Mouse (Mus musculus) midbrain, embryonic 11.5 days (tissue): ENCODE results near the gene Hsdl1. TPM values are rescaled to one million over a fixed set of nuclear protein-coding genes. Genes with fewer than 3 reads are reported as not detected.

Source experiments
- ATAC-seq: fragments of 200-750 bp; cut with Nextera tagmentation; 2 replicates; pipeline ENCODE4 v1.8.0; 2017; ENCODE audit warnings: moderate TSS enrichment, moderate library complexity; ENCODE audit not compliant: low FRiP score
- DNase-seq: peaks from one replicate; pipeline ENCODE4 v3.0.0; 2015; ENCODE audit warnings: low spot score; ENCODE audit errors: missing footprints
- H3K27ac ChIP-seq: fragments of 300-500 bp; sonication (generic); 2 replicates; pipeline ENCODE4 v1.5.1; 2014; ENCODE audit warnings: low read depth, low read length
- H3K27me3 ChIP-seq: fragments of 300-500 bp; sonication (generic); 2 replicates; pipeline ENCODE4 v1.6.1; 2014; ENCODE audit warnings: mild to moderate bottlenecking, low read length, moderate library complexity, mixed read lengths; ENCODE audit not compliant: control insufficient read depth, insufficient read depth
- H3K36me3 ChIP-seq: fragments of 300-500 bp; sonication (generic); 2 replicates; pipeline ENCODE4 v1.6.1; 2014; ENCODE audit warnings: mild to moderate bottlenecking, low read length, moderate library complexity, mixed read lengths; ENCODE audit not compliant: control insufficient read depth, insufficient read depth
- H3K4me1 ChIP-seq: fragments of 300-500 bp; sonication (generic); 2 replicates; pipeline ENCODE4 v1.6.1; 2014; ENCODE audit warnings: low read length; ENCODE audit not compliant: control insufficient read depth, insufficient read depth
- H3K4me2 ChIP-seq: fragments of 300-500 bp; sonication (generic); 2 replicates; pipeline ENCODE4 v1.6.1; 2014; ENCODE audit warnings: mild to moderate bottlenecking, moderate library complexity
- H3K4me3 ChIP-seq: fragments of 300-500 bp; sonication (generic); 2 replicates; pipeline ENCODE4 v1.5.1; 2014; ENCODE audit warnings: low read depth, low read length
- H3K9ac ChIP-seq: fragments of 300-500 bp; sonication (generic); 2 replicates; pipeline ENCODE4 v1.6.1; 2014; ENCODE audit warnings: low read length
- H3K9me3 ChIP-seq: fragments of 300-500 bp; sonication (generic); 2 replicates; pipeline ENCODE4 v1.6.1; 2016; ENCODE audit warnings: low read length; ENCODE audit not compliant: control insufficient read depth
- WGBS: fragments of 180-500 bp; shearing (Covaris S2); extraction: QIAGEN DNeasy Blood & Tissue Kit; methylation state at CpG from one replicate; pipeline ENCODE4 v1.1.7; 2014; 5-methylcytosine and 5-hydroxymethylcytosine counted together
- polyA plus RNA-seq: library from polyadenylated mRNA; unstranded; fragments of >200 nt; fragmentation: Nextera tagmentation; extraction: Ambion mirVana; gene quantifications from 2 replicates; pipeline ENCODE4 v1.2.1, GENCODE M21; 2014

The Hsdl1 gene
- polyA plus RNA-seq, 1 experiment from 2014 or later = 76.2 TPM

GRCm38 (mm10) chr8:119530937-119531336, 44.0 kb downstream of the Hsdl1 start:
- Histone ChIP-seq H3K9me3 (no peaks in the 10 kb centered on the region), H3K27ac (no peak overlapping the region), H3K4me3 (no peak overlapping the region), H3K4me1 (peaks cover 4% of the 10 kb centered on the region), H3K9ac (no peak overlapping the region), H3K4me2 (no peak overlapping the region), H3K27me3 (no peaks in the 10 kb centered on the region), H3K36me3 (peaks cover 26% of the 10 kb centered on the region)
- 83% methylated on average over 6 of the region's 6 CpGs for WGBS
- DNase-seq = no peak
- no peak for ATAC-seq

GRCm38 (mm10) chr8:119528762-119529161, 46.2 kb downstream of the Hsdl1 start:
- Histone ChIP-seq H3K36me3 (peaks cover 30% of the 10 kb centered on the region), H3K27me3 (no peaks in the 10 kb centered on the region)

GRCm38 (mm10) chr8:119520102-119520501, 54.9 kb downstream of the Hsdl1 start:
- Histone ChIP-seq H3K4me1 (peaks cover 4% of the 10 kb centered on the region), H3K27me3 (no peaks in the 10 kb centered on the region), H3K4me3 (no peak overlapping the region), H3K9me3 (no peaks in the 10 kb centered on the region), H3K36me3 (peaks cover 26% of the 10 kb centered on the region), H3K9ac (no peak overlapping the region), H3K27ac (no peak overlapping the region), H3K4me2 (no peak overlapping the region)
- DNase-seq (no peak), ATAC-seq (no peak)
- 69% methylated on average over 7 of the region's 7 CpGs for WGBS

More at GRCm38 (mm10) chr8:119528762-119529161, 46.2 kb downstream of the Hsdl1 start:
- WGBS = 92% methylated on average over 7 of the region's 7 CpGs
- H3K9ac ChIP-seq = no peak overlapping the region
- no peaks in the 10 kb centered on the region for H3K9me3 ChIP-seq
- no peak overlapping the region for H3K27ac ChIP-seq
- H3K4me2 ChIP-seq = no peak overlapping the region
- H3K4me3 ChIP-seq = no peak overlapping the region
- no peaks in the 10 kb centered on the region; the same call in none of the 2 replicates for H3K4me1 ChIP-seq
- DNase-seq = no peak
- no peak for ATAC-seq

- Histone ChIP-seq H3K4me2 (no peak overlapping the region), H3K36me3 (peaks cover 30% of the 10 kb centered on the region), H3K27ac (no peak overlapping the region), H3K4me3 (no peak overlapping the region), H3K4me1 (peaks cover 4% of the 10 kb centered on the region), H3K9me3 (no peaks in the 10 kb centered on the region), H3K9ac (no peak overlapping the region), H3K27me3 (no peaks in the 10 kb centered on the region)
- DNase-seq (no peak), ATAC-seq (no peak)
- WGBS = 69% methylated on average over 5 of the region's 5 CpGs
Observed at GRCm38 (mm10) chr8:119516674-119517073, 58.3 kb downstream of the Hsdl1 start.

- Histone ChIP-seq H3K4me1 (peaks cover 4% of the 10 kb centered on the region), H3K9ac (no peak overlapping the region), H3K27ac (no peak overlapping the region), H3K27me3 (no peaks in the 10 kb centered on the region), H3K36me3 (peaks cover 26% of the 10 kb centered on the region), H3K4me2 (no peak overlapping the region), H3K4me3 (no peak overlapping the region), H3K9me3 (no peaks in the 10 kb centered on the region)
- 42% methylated on average over 3 of the region's 3 CpGs for WGBS
- DNase-seq = no peak
- ATAC-seq = no peak
Observed at GRCm38 (mm10) chr8:119515767-119516166, 59.2 kb downstream of the Hsdl1 start.

GRCm38 (mm10) chr8:119514940-119515339, 60.0 kb downstream of the Hsdl1 start:
- peaks cover 24% of the 10 kb centered on the region for H3K36me3 ChIP-seq
- WGBS = 91% methylated on average over 3 of the region's 3 CpGs
- no peak for ATAC-seq

GRCm38 (mm10) chr8:119513405-119513804, 61.6 kb downstream of the Hsdl1 start:
- ATAC-seq = no peak
- Histone ChIP-seq H3K36me3 (peaks cover 26% of the 10 kb centered on the region), H3K27ac (no peak overlapping the region)

More at GRCm38 (mm10) chr8:119514940-119515339, 60.0 kb downstream of the Hsdl1 start:
- Histone ChIP-seq H3K27ac (no peak overlapping the region), H3K4me2 (no peak overlapping the region), H3K4me1 (peaks cover 4% of the 10 kb centered on the region), H3K27me3 (no peaks in the 10 kb centered on the region), H3K9me3 (no peaks in the 10 kb centered on the region), H3K9ac (no peak overlapping the region), H3K4me3 (no peak overlapping the region)
- DNase-seq = no peak

More at GRCm38 (mm10) chr8:119513405-119513804, 61.6 kb downstream of the Hsdl1 start:
- no peaks in the 10 kb centered on the region for H3K27me3 ChIP-seq
- H3K9ac ChIP-seq = no peak overlapping the region
- 96% methylated on average over 4 of the region's 4 CpGs for WGBS
- no peak overlapping the region for H3K4me2 ChIP-seq
- H3K9me3 ChIP-seq = no peaks in the 10 kb centered on the region
- no peak for DNase-seq
- H3K4me3 ChIP-seq = no peak overlapping the region
- peaks cover 4% of the 10 kb centered on the region for H3K4me1 ChIP-seq

Other genes with a start within 250 kb of the Hsdl1 start
- 370 and 374 TPM in 2 replicates for gene Hsbp1, start 230.7 kb downstream of the Hsdl1 start, polyA plus RNA-seq
- gene Mlycd, start 180.3 kb downstream of the Hsdl1 start, polyA plus RNA-seq = 11.3 and 11.6 TPM in 2 replicates
- gene Osgin1, start 141.1 kb downstream of the Hsdl1 start, polyA plus RNA-seq = 0.21 and 0.26 TPM in 2 replicates
- 18.9 and 20.3 TPM in 2 replicates for gene Necab2, start 128.5 kb downstream of the Hsdl1 start, polyA plus RNA-seq
- not detected in 2 replicates for gene Slc38a8, start 73.5 kb downstream of the Hsdl1 start, polyA plus RNA-seq
- gene Mbtps1, start 16.4 kb downstream of the Hsdl1 start, polyA plus RNA-seq = 83.3 and 84.6 TPM in 2 replicates
- 0.19 TPM in 1 of 2 replicates, not detected in the other for gene Dnaaf1, start 52 bp upstream of the Hsdl1 start, polyA plus RNA-seq
- gene Taf1c, start 30.0 kb upstream of the Hsdl1 start, polyA plus RNA-seq = 11.1 and 13.4 TPM in 2 replicates
- 0.11 and 0.27 TPM in 2 replicates for gene Adad2, start 37.6 kb upstream of the Hsdl1 start, polyA plus RNA-seq
- 0.15 and 0.18 TPM in 2 replicates for gene Kcng4, start 60.5 kb upstream of the Hsdl1 start, polyA plus RNA-seq
- gene Wfdc1, start 91.2 kb upstream of the Hsdl1 start, polyA plus RNA-seq = 8.8 and 11.8 TPM in 2 replicates
- gene Atp2c2, start 124.8 kb upstream of the Hsdl1 start, polyA plus RNA-seq = 0.22 and 0.33 TPM in 2 replicates
- 6.8 and 7.1 TPM in 2 replicates for gene Tldc1, start 203.2 kb upstream of the Hsdl1 start, polyA plus RNA-seq